Mouse (Mus musculus): ENCODE measurements around the gene Il22ra1. TPM values are rescaled to one million over a fixed set of nuclear protein-coding genes. Genes with fewer than 3 reads are reported as not detected.

Gene Il22ra1
- polyA plus RNA-seq, 1 experiment, result 171 TPM

DNA sequence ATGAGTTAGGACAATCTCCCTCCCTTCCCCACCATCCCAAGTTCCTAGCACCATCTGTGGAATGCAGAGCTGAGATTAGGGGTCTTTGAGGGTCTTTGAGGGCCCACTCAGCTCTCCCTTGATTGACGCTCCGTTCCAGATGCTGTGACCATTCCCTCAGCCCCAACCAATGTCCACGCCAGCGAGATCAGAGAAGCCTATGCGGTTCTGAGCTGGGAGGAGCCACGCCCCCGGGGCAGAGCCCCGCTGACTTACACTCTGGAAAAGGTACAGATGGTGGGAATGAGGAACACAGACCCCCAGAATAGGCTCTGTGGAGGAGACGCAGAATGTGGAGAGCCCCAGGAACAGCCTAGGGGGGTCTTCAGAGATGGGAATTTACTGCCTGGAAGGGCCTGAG, 51.7 kb downstream of the Il22ra1 start:
- WGBS, result 83% methylated on average over 9 of the region's 9 CpGs
- TF ChIP-seq CTCF (IDR thresholded peaks at IDR 0.05; ENCODE audit: extremely low read depth, insufficient read length, insufficient replicate concordance, low read depth, low read length), result no peak
- TF ChIP-seq POLR2A (IDR thresholded peaks at IDR 0.05; ENCODE audit: low read depth, low read length), result no peak
- Histone ChIP-seq H3K4me1 (ENCODE audit: control insufficient read depth, insufficient read depth, insufficient read length, low read length) (no peaks in the 10 kb centered on the region), H3K27ac (ENCODE audit: insufficient read depth, low read depth, low read length) (no peak overlapping the region), H3K36me3 (ENCODE audit: control insufficient read depth, insufficient read depth, low read length) (no peaks in the 10 kb centered on the region), H3K4me3 (ENCODE audit: low read depth, low read length) (no peak overlapping the region), H3K27me3 (ENCODE audit: control insufficient read depth, insufficient read depth, low read length) (no peaks in the 10 kb centered on the region)

GRCm38 (mm10) chr4:135780255-135780654, 52.3 kb downstream of the Il22ra1 start:
- Histone ChIP-seq H3K4me1 (ENCODE audit: control insufficient read depth, insufficient read depth, insufficient read length, low read length) (no peaks in the 10 kb centered on the region), H3K27me3 (ENCODE audit: control insufficient read depth, insufficient read depth, low read length) (no peaks in the 10 kb centered on the region), H3K36me3 (ENCODE audit: control insufficient read depth, insufficient read depth, low read length) (no peaks in the 10 kb centered on the region), H3K4me3 (ENCODE audit: low read depth, low read length) (no peak overlapping the region), H3K27ac (ENCODE audit: insufficient read depth, low read depth, low read length) (no peak overlapping the region)
- TF ChIP-seq CTCF (IDR thresholded peaks at IDR 0.05; ENCODE audit: extremely low read depth, insufficient read length, insufficient replicate concordance, low read depth, low read length) (no peak), POLR2A (IDR thresholded peaks at IDR 0.05; ENCODE audit: low read depth, low read length) (no peak)
- WGBS, result 76% methylated on average over 3 of the region's 3 CpGs

DNA sequence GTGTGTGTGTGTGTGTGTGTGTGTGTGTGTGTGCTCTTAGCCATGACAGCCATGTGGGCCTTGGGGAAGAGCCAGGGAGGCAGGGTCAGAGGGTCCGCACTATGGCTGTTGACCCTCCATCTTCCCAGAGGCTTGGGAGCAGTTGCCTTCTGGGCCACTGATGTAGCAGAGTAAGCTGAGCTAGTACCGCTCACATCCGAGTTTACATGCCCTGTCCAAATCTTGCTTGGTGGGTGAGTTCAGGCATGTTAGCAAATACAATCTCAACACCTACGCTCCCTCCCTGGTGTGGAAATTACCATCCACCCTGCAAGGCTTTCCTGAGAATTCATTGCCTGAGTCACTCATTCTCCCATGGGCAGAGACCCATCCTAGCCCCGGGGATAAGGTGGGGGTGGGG, 53.3 kb downstream of the Il22ra1 start:
- WGBS, result 83% methylated on average over 5 of the region's 5 CpGs
- Histone ChIP-seq H3K27ac (ENCODE audit: insufficient read depth, low read depth, low read length) (no peak overlapping the region), H3K4me1 (ENCODE audit: control insufficient read depth, insufficient read depth, insufficient read length, low read length) (no peaks in the 10 kb centered on the region), H3K4me3 (ENCODE audit: low read depth, low read length) (no peak overlapping the region), H3K36me3 (ENCODE audit: control insufficient read depth, insufficient read depth, low read length) (no peaks in the 10 kb centered on the region), H3K27me3 (ENCODE audit: control insufficient read depth, insufficient read depth, low read length) (no peaks in the 10 kb centered on the region)
- no peak for TF ChIP-seq CTCF (IDR thresholded peaks at IDR 0.05; ENCODE audit: extremely low read depth, insufficient read length, insufficient replicate concordance, low read depth, low read length)
- TF ChIP-seq POLR2A (IDR thresholded peaks at IDR 0.05; ENCODE audit: low read depth, low read length), result no peak

- H3K4me3 ChIP-seq (ENCODE audit: low read depth, low read length), result no peak overlapping the region
Observed at GRCm38 (mm10) chr4:135786581-135786980, 58.6 kb downstream of the Il22ra1 start.

DNA sequence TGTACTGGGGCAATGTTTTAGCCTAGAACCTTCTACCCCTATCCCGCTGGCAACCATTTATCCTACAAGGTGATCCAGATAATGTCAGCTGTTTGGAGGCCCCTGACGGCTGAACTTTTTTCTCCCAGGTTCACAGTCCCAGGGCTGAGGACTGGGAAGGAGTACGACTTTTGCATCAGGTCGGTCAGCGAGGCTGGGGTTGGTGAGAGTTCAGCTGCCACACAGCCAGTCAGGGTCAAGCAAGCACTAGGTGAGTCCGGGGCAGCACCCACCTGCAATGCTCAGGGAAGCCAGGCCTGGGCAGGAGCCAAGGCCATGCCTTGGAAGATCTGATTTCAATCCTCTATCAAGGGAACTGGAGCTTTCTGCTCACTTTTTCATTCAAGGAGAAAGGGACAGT, 59.3 kb downstream of the Il22ra1 start:
- WGBS, result 88% methylated on average over 6 of the region's 6 CpGs
- TF ChIP-seq POLR2A (IDR thresholded peaks at IDR 0.05; ENCODE audit: low read depth, low read length) (no peak), CTCF (IDR thresholded peaks at IDR 0.05; ENCODE audit: extremely low read depth, insufficient read length, insufficient replicate concordance, low read depth, low read length) (no peak)
- Histone ChIP-seq H3K4me3 (ENCODE audit: low read depth, low read length) (no peak overlapping the region), H3K27me3 (ENCODE audit: control insufficient read depth, insufficient read depth, low read length) (no peaks in the 10 kb centered on the region), H3K36me3 (ENCODE audit: control insufficient read depth, insufficient read depth, low read length) (no peaks in the 10 kb centered on the region), H3K4me1 (ENCODE audit: control insufficient read depth, insufficient read depth, insufficient read length, low read length) (no peaks in the 10 kb centered on the region), H3K27ac (ENCODE audit: insufficient read depth, low read depth, low read length) (no peak overlapping the region)

More at GRCm38 (mm10) chr4:135786581-135786980, 58.6 kb downstream of the Il22ra1 start:
- H3K36me3 ChIP-seq (ENCODE audit: control insufficient read depth, insufficient read depth, low read length), result no peaks in the 10 kb centered on the region
- TF ChIP-seq CTCF (IDR thresholded peaks at IDR 0.05; ENCODE audit: extremely low read depth, insufficient read length, insufficient replicate concordance, low read depth, low read length) (no peak), POLR2A (IDR thresholded peaks at IDR 0.05; ENCODE audit: low read depth, low read length) (no peak)
- WGBS, result 72% methylated on average over 5 of the region's 5 CpGs
- no peak overlapping the region for H3K27ac ChIP-seq (ENCODE audit: insufficient read depth, low read depth, low read length)
- H3K4me1 ChIP-seq (ENCODE audit: control insufficient read depth, insufficient read depth, insufficient read length, low read length), result no peaks in the 10 kb centered on the region
- no peaks in the 10 kb centered on the region for H3K27me3 ChIP-seq (ENCODE audit: control insufficient read depth, insufficient read depth, low read length)

- H3K4me3 ChIP-seq (ENCODE audit: low read depth, low read length), result no peak overlapping the region
- no peak overlapping the region for H3K27ac ChIP-seq (ENCODE audit: insufficient read depth, low read depth, low read length)
- H3K27me3 ChIP-seq (ENCODE audit: control insufficient read depth, insufficient read depth, low read length), result no peaks in the 10 kb centered on the region
- TF ChIP-seq POLR2A (IDR thresholded peaks at IDR 0.05; ENCODE audit: low read depth, low read length), result no peak
- TF ChIP-seq CTCF (IDR thresholded peaks at IDR 0.05; ENCODE audit: extremely low read depth, insufficient read length, insufficient replicate concordance, low read depth, low read length), result no peak
- 71% methylated on average over 2 of the region's 2 CpGs for WGBS
- H3K36me3 ChIP-seq (ENCODE audit: control insufficient read depth, insufficient read depth, low read length), result no peaks in the 10 kb centered on the region
- H3K4me1 ChIP-seq (ENCODE audit: control insufficient read depth, insufficient read depth, insufficient read length, low read length), result no peaks in the 10 kb centered on the region
Observed at GRCm38 (mm10) chr4:135789135-135789534, 61.2 kb downstream of the Il22ra1 start.

DNA sequence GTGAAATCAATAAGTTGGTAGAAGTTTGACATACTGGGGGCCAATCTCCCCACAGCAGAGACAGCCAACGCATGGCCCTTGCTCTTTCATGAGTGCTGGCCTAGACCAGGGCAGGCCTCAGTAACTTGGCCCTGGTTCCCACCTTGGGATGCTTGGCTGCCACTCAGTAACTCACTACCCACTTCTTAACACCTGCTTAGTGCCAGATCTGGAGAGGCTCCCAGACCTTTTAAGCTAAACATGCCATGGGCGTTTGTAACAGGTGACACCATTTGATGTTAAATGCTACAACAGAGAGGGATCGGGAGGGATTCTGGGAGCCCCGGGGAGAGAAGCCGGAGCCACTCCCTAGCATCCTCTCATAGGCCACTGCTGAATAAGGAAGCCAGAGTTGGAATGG, 64.8 kb downstream of the Il22ra1 start:
- 91% methylated on average over 5 of the region's 5 CpGs for WGBS
- Histone ChIP-seq H3K36me3 (ENCODE audit: control insufficient read depth, insufficient read depth, low read length) (no peaks in the 10 kb centered on the region), H3K4me1 (ENCODE audit: control insufficient read depth, insufficient read depth, insufficient read length, low read length) (no peaks in the 10 kb centered on the region; the same call in 1 of the 2 replicates), H3K4me3 (ENCODE audit: low read depth, low read length) (no peak overlapping the region), H3K27me3 (ENCODE audit: control insufficient read depth, insufficient read depth, low read length) (no peaks in the 10 kb centered on the region), H3K27ac (ENCODE audit: insufficient read depth, low read depth, low read length) (no peak overlapping the region)
- TF ChIP-seq POLR2A (IDR thresholded peaks at IDR 0.05; ENCODE audit: low read depth, low read length), result no peak
- TF ChIP-seq CTCF (IDR thresholded peaks at IDR 0.05; ENCODE audit: extremely low read depth, insufficient read length, insufficient replicate concordance, low read depth, low read length), result no peak

GRCm38 (mm10) chr4:135797931-135798330, 70.0 kb downstream of the Il22ra1 start:
- 34% methylated on average over 11 of the region's 11 CpGs for WGBS

More at GRCm38 (mm10) chr4:135797931-135798330, 70.0 kb downstream of the Il22ra1 start:
- no peak overlapping the region for H3K27ac ChIP-seq (ENCODE audit: insufficient read depth, low read depth, low read length)
- TF ChIP-seq CTCF (IDR thresholded peaks at IDR 0.05; ENCODE audit: extremely low read depth, insufficient read length, insufficient replicate concordance, low read depth, low read length) (no peak), POLR2A (IDR thresholded peaks at IDR 0.05; ENCODE audit: low read depth, low read length) (no peak)
- H3K27me3 ChIP-seq (ENCODE audit: control insufficient read depth, insufficient read depth, low read length), result no peaks in the 10 kb centered on the region
- no peaks in the 10 kb centered on the region for H3K36me3 ChIP-seq (ENCODE audit: control insufficient read depth, insufficient read depth, low read length)
- peaks cover 2% of the 10 kb centered on the region for H3K4me1 ChIP-seq (ENCODE audit: control insufficient read depth, insufficient read depth, insufficient read length, low read length)
- no peak overlapping the region for H3K4me3 ChIP-seq (ENCODE audit: low read depth, low read length)
